Mouse (Mus musculus) layer of hippocampus, adult 18-20 months (tissue): ENCODE measurements at regions not wholly inside any gene's neighbourhood (a gene's known extent, or its start where the extent isn't known, plus 50 kb on each side); places are given as distances from the start of the nearest gene placed in this dataset.

Source experiments
- DNase-seq, 2 experiments: peaks; one replicate each; pipeline ENCODE4 v3.0.0; 2022; ENCODE audit warnings: low spot score in 2 of 2
- microRNA-seq, 2 experiments: library from miRNA; unstranded; fragments of <30 nt; microRNA quantifications; one replicate each; pipeline ENCODE4 v1.2.0; 2021

GRCm38 (mm10) chr2:94248948-94249347 is 91.2 kb upstream of the Hsd17b12 start:
- no peak for DNase-seq

DNA sequence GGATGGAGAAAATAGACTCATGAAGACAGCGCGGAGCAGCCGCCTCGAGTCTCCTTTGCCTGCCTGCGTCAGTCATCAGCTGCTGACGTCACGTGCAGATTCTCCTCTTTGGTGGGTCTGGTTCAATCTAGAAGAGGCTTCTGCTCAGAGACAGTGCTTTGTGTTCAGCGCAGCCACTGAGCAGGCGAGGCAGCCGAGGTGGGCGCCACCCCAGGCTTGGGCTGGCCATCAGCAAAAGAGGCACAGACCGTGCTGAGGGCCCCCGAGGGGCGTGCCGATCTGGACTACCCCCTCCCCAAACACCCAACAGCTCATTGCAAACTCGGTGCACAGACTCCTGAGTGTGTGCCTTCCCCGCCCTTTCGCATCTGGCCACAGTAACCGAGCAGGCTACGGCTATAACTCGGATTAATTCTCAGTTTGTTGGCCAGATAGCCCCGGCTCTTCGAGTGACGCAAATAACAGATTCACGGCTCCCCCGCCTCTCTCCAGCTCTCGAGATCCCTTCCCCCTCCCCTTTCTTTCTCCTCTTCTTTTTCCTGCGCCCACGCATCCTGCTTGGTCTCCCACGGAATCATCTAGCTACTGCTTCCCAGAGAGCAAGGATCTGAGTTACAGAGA is 89.2 kb upstream of the Hsd17b12 start:
- peak; percentile 54 to 78 for DNase-seq

DNA sequence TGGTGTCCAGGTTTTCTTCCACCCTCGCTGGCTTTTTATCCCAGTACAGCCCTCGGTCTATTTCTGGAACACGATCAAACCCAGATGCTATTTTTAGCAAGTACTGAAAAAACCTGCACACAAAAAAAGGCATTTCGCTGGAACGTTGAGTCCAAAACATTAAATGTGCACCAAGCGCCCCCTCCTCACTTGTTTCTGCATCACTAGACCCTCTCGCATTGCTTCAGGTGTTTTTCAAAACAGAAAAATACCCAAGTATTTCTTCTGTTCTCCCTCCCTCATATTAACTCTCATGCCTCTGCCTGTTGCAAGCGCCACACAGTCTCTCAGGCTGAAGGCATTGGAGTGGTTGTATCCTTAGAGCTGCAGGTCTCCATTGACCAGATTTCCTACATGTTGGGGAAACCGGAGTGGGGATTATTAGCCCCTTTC is 88.4 kb upstream of the Hsd17b12 start:
- DNase-seq = no peak

DNA sequence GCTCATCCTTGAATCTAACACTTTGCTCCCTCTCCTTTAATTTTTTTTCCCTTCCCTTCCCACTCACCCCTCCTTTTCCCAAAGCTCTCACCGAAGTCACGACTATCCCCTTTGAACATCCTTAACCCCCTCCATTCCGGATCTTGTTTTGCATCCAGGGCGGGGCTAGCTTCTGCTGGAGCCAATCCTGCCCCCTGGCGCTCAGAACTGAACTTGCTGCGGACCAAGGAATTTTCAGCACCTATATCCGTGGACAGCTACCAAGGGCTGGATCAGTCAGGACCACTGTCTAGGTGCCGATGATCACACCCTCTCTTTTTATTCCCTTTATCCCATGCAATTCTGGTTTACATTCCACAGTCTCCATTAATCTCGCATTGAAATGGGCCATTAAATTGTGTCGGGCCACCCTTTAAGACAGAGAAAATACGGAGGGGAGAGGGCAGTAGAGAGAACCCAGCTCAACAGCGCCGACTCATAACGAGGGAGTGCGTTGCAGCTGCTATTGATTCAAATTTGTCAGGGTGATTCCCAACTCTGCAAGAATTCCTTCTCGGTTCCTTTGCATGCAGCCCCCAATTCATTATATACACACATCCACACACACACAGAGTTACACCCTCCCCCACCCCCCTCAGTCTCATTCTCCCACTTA is 87.7 kb upstream of the Hsd17b12 start:
- peak; percentile 70 to 85 for DNase-seq

DNA sequence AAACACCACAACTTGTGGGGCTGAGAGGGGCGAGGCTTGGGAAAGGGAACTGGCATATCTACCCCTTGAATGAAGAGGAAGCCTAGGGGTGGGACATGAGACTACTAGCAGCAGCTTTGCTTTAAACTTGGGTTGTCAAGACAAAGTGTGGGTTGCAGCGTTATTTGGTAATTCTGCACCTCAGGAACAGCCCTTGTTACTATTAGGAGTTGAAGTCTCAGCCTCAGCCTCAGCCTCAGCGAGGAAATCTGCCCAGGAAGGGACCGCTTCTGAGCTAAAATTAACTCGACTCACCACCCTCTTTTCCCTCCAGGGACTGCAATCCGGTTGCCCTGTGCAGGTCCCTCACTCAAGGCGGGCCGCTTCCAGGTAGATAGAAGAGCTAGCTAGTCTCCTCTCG is 86.4 kb upstream of the Hsd17b12 start:
- DNase-seq = no peak

GRCm38 (mm10) chr2:94243053-94243916 is 85.5 kb upstream of the Hsd17b12 start:
- DNase-seq = peak in 1 of 2 experiments; percentile 69

- DNase-seq = no peak
Measured at GRCm38 (mm10) chr2:94242406-94243052, 84.8 kb upstream of the Hsd17b12 start.

- DNase-seq = no peak
Measured at GRCm38 (mm10) chr2:94242051-94242397, 84.3 kb upstream of the Hsd17b12 start.

DNA sequence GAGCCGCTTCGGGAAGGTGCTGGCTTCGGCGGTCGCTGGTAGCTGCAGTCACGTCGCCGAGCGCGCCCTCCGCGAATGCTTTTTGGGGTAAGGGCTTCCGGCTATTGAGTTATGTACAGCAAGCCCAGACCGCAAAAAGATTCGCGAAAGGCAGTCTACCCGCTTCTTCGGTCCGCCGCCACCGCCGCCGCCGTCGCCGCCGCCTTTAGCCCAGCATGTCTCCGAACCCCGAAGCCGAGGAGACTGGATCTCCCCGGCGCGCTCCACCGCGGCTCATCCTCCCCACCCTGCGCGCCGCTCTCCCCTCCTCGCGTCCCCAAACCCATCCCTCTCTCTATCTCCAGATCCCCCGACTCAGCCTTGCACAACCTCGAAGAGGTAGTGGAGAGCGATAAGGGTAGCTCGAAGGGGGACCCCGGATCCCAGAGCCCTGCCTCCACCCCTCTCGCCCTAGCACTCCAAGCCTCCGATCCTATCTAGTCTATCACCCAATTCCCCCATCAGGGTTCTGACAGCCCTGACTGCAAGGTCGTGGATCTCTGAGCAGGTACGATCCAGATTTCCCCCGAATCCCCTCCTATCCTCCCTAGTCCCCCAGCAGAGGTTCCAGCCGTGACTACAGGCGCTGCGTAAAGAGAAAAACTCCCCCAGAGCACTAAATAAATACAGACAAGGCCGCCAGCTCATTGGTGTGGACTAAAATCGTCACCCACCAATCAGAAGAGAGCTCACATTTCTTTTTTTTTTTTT is 83.7 kb upstream of the Hsd17b12 start:
- DNase-seq = peak; percentile 76 to 85

DNA sequence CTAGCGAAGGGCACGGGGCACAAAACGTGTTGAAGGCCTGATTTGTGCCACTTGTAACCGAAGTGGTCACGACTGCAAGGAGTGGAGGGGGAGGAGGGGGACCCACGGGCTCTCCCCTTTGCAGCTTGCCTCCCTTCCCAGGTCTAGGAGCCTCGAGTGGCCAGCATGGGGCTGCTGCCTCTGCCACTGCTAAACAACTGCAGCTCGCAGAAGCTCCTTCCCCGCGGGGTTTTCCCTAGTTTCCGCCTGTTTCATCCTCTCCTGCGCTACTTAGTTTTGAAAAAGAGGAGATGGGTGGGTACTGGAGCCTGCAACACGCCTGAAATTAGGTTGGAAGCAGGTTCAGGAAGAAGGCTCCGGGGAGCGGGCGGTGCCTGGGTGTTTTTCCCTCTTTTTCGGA is 82.6 kb upstream of the Hsd17b12 start:
- no peak for DNase-seq

GRCm38 (mm10) chr2:94239573-94239972 is 81.8 kb upstream of the Hsd17b12 start:
- DNase-seq = no peak

DNA sequence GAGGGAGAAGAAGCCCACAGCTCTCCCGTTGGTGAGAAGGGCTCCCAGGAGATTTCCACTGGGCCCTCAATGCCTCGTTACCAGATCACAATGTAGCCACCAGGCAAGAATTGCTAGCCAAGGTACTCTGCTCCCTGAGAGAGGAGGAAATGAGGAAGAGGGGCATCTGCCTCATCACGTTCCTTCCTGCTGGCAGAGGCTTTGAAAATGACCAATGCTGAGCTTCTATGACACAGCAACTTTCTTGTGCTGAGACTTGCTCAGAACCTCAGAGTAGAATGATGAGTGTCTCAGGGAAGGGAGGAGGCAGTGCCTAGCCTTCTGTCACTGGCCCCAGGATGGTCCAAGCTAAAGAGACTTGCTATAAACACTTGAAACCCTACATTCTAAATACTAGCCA is 78.7 kb upstream of the Hsd17b12 start:
- no peak for DNase-seq

DNA sequence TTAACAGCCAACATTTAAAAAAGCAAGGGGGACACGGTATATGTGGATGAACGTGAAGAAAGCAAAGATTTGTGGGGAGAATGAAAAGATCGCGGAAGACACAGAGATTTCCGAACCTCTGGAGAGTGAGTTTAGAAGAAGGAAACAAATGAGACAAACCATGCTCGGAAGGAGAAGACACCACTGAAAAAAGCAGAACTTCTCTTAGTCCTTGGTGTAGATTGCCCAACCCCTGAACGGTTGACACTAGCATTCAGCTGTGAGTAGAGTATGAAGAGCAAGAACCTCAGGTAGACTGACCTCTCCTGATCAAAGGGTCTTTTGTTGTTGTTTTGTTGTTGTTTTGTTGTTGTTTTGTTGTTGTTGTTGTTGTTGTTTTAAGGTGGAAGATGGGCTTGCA is 75.8 kb upstream of the Hsd17b12 start:
- no peak for DNase-seq

GRCm38 (mm10) chr2:94219421-94219820 is 61.7 kb upstream of the Hsd17b12 start:
- DNase-seq = peak in 1 of 2 experiments; percentile 34

- no peak for DNase-seq
Measured at GRCm38 (mm10) chr2:94217481-94217880, 59.7 kb upstream of the Hsd17b12 start.

- no peak for DNase-seq
Measured at GRCm38 (mm10) chr2:94215455-94215854, 57.7 kb upstream of the Hsd17b12 start.

Small RNA genes lying in the stretch of these regions (microRNA-seq; reads per million reads assigned to microRNA genes)
- gene Mir129-2 = 3.5 reads per million in 2 experiments
- 0 reads per million in 2 experiments for gene Mir129b
